Mouse (Mus musculus) lung, embryonic 15.5 days (tissue): ENCODE measurements around the gene Crat. TPM values are rescaled to one million over a fixed set of nuclear protein-coding genes. Genes with fewer than 3 reads are reported as not detected.

Experiments
- ATAC-seq: fragments of 200-750 bp; cut with Nextera tagmentation; 2 replicates; pipeline ENCODE4 v1.8.0; 2017; ENCODE audit warnings: moderate number of reproducible peaks, borderline replicate concordance; ENCODE audit not compliant: low FRiP score, low TSS enrichment; ENCODE audit errors: extremely low read depth
- H3K27ac ChIP-seq: fragments of 300-500 bp; sonication (generic); 2 replicates; pipeline ENCODE4 v1.5.1; 2015; ENCODE audit warnings: moderate library complexity, mild to moderate bottlenecking, inconsistent platforms
- H3K27me3 ChIP-seq: fragments of 300-500 bp; sonication (generic); 2 replicates; pipeline ENCODE4 v1.6.1; 2015; ENCODE audit warnings: inconsistent platforms
- H3K36me3 ChIP-seq: fragments of 300-500 bp; sonication (generic); 2 replicates; pipeline ENCODE4 v1.6.1; 2015; ENCODE audit warnings: inconsistent platforms
- H3K4me1 ChIP-seq: fragments of 300-500 bp; sonication (generic); 2 replicates; pipeline ENCODE4 v1.6.1; 2015; ENCODE audit warnings: inconsistent platforms
- H3K4me2 ChIP-seq: fragments of 300-500 bp; sonication (generic); 2 replicates; pipeline ENCODE4 v1.6.1; 2015; ENCODE audit warnings: inconsistent platforms, mild to moderate bottlenecking, moderate library complexity
- H3K4me3 ChIP-seq: fragments of 300-500 bp; sonication (generic); 2 replicates; pipeline ENCODE4 v1.5.1; 2015; ENCODE audit warnings: mild to moderate bottlenecking, inconsistent platforms
- H3K9ac ChIP-seq: fragments of 300-500 bp; sonication (generic); 2 replicates; pipeline ENCODE4 v1.6.1; 2015; ENCODE audit warnings: inconsistent platforms
- H3K9me3 ChIP-seq: fragments of 300-500 bp; sonication (generic); 2 replicates; pipeline ENCODE4 v1.6.1; 2016; ENCODE audit warnings: inconsistent platforms
- WGBS: fragments of 180-500 bp; shearing (Covaris S2); methylation state at CpG from one replicate; pipeline ENCODE4 v1.1.7; 2015; 5-methylcytosine and 5-hydroxymethylcytosine counted together
- polyA plus RNA-seq: library from polyadenylated mRNA; unstranded; fragments of >200 nt; fragmentation: Nextera tagmentation; extraction: Ambion mirVana; gene quantifications from 2 replicates; pipeline ENCODE4 v1.2.1, GENCODE M21; 2015

Crat gene
- polyA plus RNA-seq, 1 experiment from 2014 or later: 32.0 TPM

- Histone ChIP-seq H3K36me3 (peaks cover 55% of the 10 kb centered on the region), H3K9ac (no peak overlapping the region), H3K4me3 (no peak overlapping the region), H3K27ac (0 out of 2 replicates have a peak overlapping the region, but pooled peaks have one; percentile 58), H3K9me3 (no peaks in the 10 kb centered on the region), H3K4me1 (peaks cover 45% of the 10 kb centered on the region), H3K4me2 (no peak overlapping the region), H3K27me3 (no peaks in the 10 kb centered on the region)
- 91% methylated on average over 7 of the region's 7 CpGs for WGBS
- ATAC-seq: no peak
Measured at GRCm38 (mm10) chr2:30448371-30448770, 32.8 kb upstream of the Crat start.

- Histone ChIP-seq H3K4me3 (no peak overlapping the region), H3K9ac (no peak overlapping the region), H3K4me2 (no peak overlapping the region), H3K27ac (peak overlapping the region; percentile 58), H3K36me3 (peaks cover 56% of the 10 kb centered on the region), H3K27me3 (no peaks in the 10 kb centered on the region), H3K4me1 (peaks cover 51% of the 10 kb centered on the region), H3K9me3 (no peaks in the 10 kb centered on the region)
- WGBS: 72% methylated on average over 10 of the region's 10 CpGs
- no peak for ATAC-seq
Measured at GRCm38 (mm10) chr2:30446891-30447826, 31.5 kb upstream of the Crat start.

DNA sequence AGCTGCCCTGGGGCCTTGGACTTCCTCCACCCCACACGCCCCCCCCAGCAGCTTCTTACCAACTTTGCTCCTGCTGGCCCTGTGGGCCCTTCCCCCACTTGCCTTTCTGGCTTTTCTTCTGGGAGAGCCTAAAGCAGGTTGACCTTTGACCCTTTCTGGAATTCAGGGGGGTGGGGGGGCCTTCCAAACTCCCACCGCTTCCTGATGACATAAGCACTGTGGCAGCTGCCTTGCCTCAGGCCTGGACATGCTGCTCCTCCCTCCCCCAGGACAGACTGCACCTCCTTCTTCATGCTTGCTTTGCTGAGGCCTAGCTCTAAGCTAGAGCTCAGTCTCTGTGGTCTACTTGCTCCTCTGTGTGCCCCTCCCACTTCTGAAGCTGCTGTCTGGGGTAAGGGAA lies 29.7 kb upstream of the Crat start:
- Histone ChIP-seq H3K9me3 (no peaks in the 10 kb centered on the region), H3K27ac (peak overlapping the region; percentile 99), H3K36me3 (peaks cover 48% of the 10 kb centered on the region), H3K27me3 (no peaks in the 10 kb centered on the region), H3K4me1 (peaks cover 63% of the 10 kb centered on the region), H3K4me3 (no peak overlapping the region), H3K9ac (peak overlapping the region; percentile 32), H3K4me2 (0 out of 2 replicates have a peak overlapping the region, but pooled peaks have one; percentile 11)
- no peak for ATAC-seq
- 33% methylated on average over 2 of the region's 2 CpGs for WGBS

DNA sequence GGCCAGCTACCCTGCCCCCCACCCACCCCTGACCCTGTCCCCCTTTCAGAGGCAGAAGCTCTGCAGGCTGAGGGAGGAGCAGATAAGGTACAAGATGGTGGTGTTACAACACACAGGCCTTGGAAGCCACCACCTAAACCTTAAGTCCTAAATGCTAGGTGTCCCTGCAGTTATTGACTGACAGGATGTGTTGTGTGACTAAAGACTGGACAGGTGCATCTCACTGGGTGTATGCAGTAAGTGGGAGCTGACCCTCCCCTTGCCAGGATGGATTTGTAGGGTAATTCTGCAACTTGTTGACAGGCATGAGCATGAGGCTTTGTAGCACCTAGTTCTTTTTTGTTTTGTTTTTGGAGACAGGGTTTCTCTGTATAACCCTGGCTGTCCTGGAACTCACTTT lies 28.8 kb upstream of the Crat start:
- Histone ChIP-seq H3K4me1 (peaks cover 72% of the 10 kb centered on the region), H3K36me3 (peaks cover 46% of the 10 kb centered on the region), H3K4me3 (no peak overlapping the region), H3K9ac (no peak overlapping the region), H3K27ac (peak overlapping the region; percentile 99), H3K4me2 (peak overlapping the region; percentile 70; the same call in 1 of the 2 replicates), H3K9me3 (no peaks in the 10 kb centered on the region), H3K27me3 (no peaks in the 10 kb centered on the region)
- no peak for ATAC-seq

DNA sequence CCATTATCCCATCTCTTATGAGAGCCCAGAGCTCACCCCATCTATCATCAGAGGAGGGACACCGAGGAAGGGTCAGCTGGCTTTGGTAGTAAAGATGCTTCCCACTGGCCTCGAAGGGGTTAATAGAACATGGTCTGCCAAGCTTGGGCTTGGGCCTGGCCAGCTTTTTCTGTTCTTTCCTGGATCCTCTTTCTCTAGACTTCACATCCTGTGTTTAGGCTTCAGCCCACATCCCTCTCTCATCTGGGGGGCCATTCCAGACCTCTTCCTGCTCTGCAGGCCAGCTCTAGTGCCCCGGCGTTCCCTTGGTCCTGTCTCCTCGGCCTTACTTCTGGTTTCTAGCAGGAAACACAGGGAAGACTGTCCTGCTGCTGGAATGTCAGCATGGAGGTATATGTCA lies 28.4 kb upstream of the Crat start:
- Histone ChIP-seq H3K27me3 (no peaks in the 10 kb centered on the region), H3K4me1 (peaks cover 75% of the 10 kb centered on the region), H3K4me3 (no peak overlapping the region), H3K4me2 (peak overlapping the region; percentile 70; the same call in 1 of the 2 replicates), H3K9ac (peak overlapping the region; percentile 23; the same call in 1 of the 2 replicates), H3K9me3 (no peaks in the 10 kb centered on the region), H3K27ac (peak overlapping the region; percentile 99), H3K36me3 (peaks cover 46% of the 10 kb centered on the region)
- WGBS: 37% methylated on average over 5 of the region's 5 CpGs
- no peak for ATAC-seq

- H3K36me3 ChIP-seq: peaks cover 47% of the 10 kb centered on the region
Measured at GRCm38 (mm10) chr2:30443281-30443680, 27.7 kb upstream of the Crat start.

DNA sequence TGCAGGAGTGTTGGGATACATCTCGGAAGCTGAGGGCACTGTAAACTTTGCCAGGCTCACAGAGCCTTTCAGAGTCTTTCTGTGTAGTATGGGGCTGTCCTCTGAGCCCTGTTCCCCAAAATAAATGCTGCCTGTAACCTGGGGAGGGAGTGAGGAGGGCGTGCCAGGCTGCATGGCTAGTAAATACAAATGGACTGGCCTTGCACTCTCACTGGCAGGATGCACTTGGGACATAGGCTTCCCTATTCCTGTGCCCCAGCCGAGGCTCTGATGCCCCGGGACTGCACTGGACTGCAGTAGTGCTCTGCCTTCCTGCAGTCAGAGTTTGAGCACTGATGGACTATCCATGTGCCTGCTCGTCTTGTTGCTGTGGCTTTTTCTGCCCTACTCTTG lies 26.9 kb upstream of the Crat start:
- peak overlapping the region; percentile 63 for H3K9ac ChIP-seq
- no peaks in the 10 kb centered on the region for H3K9me3 ChIP-seq
- WGBS: 14% methylated on average over 5 of the region's 5 CpGs
- peaks cover 47% of the 10 kb centered on the region for H3K36me3 ChIP-seq
- H3K27ac ChIP-seq: peak overlapping the region; percentile 99
- no peak for ATAC-seq
- H3K4me3 ChIP-seq: peak overlapping the region; percentile 36
- H3K4me2 ChIP-seq: peak overlapping the region; percentile 70
- H3K27me3 ChIP-seq: no peaks in the 10 kb centered on the region
- peaks cover 75% of the 10 kb centered on the region for H3K4me1 ChIP-seq

More at GRCm38 (mm10) chr2:30443281-30443680, 27.7 kb upstream of the Crat start:
- Histone ChIP-seq H3K4me1 (peaks cover 75% of the 10 kb centered on the region), H3K4me2 (peak overlapping the region; percentile 70), H3K4me3 (peak overlapping the region; percentile 8), H3K27ac (peak overlapping the region; percentile 99), H3K9me3 (no peaks in the 10 kb centered on the region), H3K9ac (peak overlapping the region; percentile 23; the same call in 1 of the 2 replicates), H3K27me3 (no peaks in the 10 kb centered on the region)
- ATAC-seq: no peak
- 26% methylated on average over 4 of the region's 4 CpGs for WGBS

GRCm38 (mm10) chr2:30441518-30442497 lies 26.2 kb upstream of the Crat start:
- Histone ChIP-seq H3K4me3 (peak overlapping the region; percentile 36), H3K9me3 (no peaks in the 10 kb centered on the region), H3K4me2 (peak overlapping the region; percentile 70), H3K36me3 (peaks cover 46% of the 10 kb centered on the region), H3K27ac (peak overlapping the region; percentile 99), H3K27me3 (no peaks in the 10 kb centered on the region), H3K4me1 (peaks cover 69% of the 10 kb centered on the region), H3K9ac (peak overlapping the region; percentile 63)
- WGBS: 1% methylated on average over 15 of the region's 15 CpGs
- ATAC-seq: peak; percentile 78

DNA sequence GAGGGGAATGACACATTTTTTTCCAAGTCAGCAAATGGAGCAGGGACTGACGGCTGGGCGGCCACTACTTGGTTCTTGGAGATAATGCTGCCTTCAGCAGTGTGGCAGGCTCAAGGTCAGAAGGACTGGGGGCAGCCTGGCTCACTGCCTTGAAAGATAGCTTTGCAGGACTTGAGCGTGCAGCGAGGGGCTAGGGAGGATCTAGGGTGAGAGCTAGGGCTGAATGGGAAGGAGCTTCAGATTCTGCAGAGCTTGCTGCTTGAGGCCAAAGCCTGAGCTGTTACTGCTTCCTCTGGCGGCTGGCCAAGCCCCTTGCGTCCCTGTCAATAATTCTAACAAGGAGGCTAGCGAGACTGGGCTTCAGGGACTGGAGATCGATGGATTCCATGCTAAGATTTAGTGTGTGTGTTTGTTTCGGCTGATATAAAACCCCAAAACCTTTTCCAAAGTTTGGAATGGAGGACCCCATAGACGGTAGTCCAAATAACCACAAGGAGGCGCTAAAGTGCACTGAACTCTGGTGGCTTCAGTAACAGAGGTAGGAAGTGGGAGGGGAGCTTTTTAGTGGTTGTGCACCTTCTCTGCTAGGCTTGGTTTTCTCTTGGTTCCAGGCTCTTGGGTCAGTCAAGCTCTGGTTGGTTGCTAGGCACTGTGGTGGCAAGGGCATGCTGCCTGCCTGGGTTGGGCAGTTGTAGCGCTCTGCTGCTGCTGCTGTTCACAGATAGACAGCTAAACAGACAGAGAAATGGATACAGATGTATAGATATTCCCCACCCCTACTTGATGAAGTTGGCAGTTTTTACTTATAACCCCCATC lies 25.3 kb upstream of the Crat start:
- Histone ChIP-seq H3K27ac (peak overlapping the region; percentile 99), H3K4me1 (peaks cover 67% of the 10 kb centered on the region), H3K9me3 (no peaks in the 10 kb centered on the region), H3K4me3 (peak overlapping the region; percentile 16), H3K4me2 (peak overlapping the region; percentile 70), H3K36me3 (peaks cover 42% of the 10 kb centered on the region), H3K27me3 (no peaks in the 10 kb centered on the region), H3K9ac (peak overlapping the region; percentile 63)
- peak; percentile 40 for ATAC-seq
- WGBS: 5% methylated on average over 12 of the region's 12 CpGs

- WGBS: 16% methylated on average over 3 of the region's 3 CpGs
- Histone ChIP-seq H3K4me2 (peak overlapping the region; percentile 70; the same call in 1 of the 2 replicates), H3K27me3 (no peaks in the 10 kb centered on the region), H3K4me3 (no peak overlapping the region), H3K27ac (peak overlapping the region; percentile 99), H3K36me3 (peaks cover 42% of the 10 kb centered on the region), H3K9me3 (no peaks in the 10 kb centered on the region), H3K9ac (peak overlapping the region; percentile 8; the same call in 1 of the 2 replicates), H3K4me1 (peaks cover 62% of the 10 kb centered on the region)
- ATAC-seq: no peak; the same call in 1 of the 2 replicates
Measured at GRCm38 (mm10) chr2:30440211-30440700, 24.6 kb upstream of the Crat start.
